Mouse (Mus musculus): Measurements from ENCODE around the gene Pak4. TPM values are rescaled to one million over a fixed set of nuclear protein-coding genes. Genes with fewer than 3 reads are reported as not detected.
A peak's percentile ranks its signal among the peaks of the same experiment; 100 is the strongest.
"Not testable (repeated sequence)": the region's sequence is repeated elsewhere in the genome, so short reads cannot be mapped to it uniquely, and the experiment has no call there.

The Pak4 gene
- polyA plus RNA-seq, 1 experiment from 2014 or later = 33.9 TPM

- H3K4me3 ChIP-seq (ENCODE audit: low read depth, low read length) = no peak overlapping the region
Observed at GRCm38 (mm10) chr7:28545891-28546210, 52.1 kb downstream of the Pak4 start.

GRCm38 (mm10) chr7:28545048-28545890 lies 52.7 kb downstream of the Pak4 start:
- H3K4me2 ChIP-seq (replicated peaks; ENCODE audit: low read depth) = no peak overlapping the region
- no peaks in the 10 kb centered on the region for H3K9me3 ChIP-seq (ENCODE audit: control insufficient read depth, low read length)
- H3K4me3 ChIP-seq (ENCODE audit: low read depth, low read length) = no peak overlapping the region
- H3K27ac ChIP-seq (replicated peaks) = 0 out of 2 replicates have a peak overlapping the region, but pooled peaks have one; percentile 49
- peak; percentile 80 for ATAC-seq (ENCODE audit: low FRiP score, low TSS enrichment)
- no peaks in the 10 kb centered on the region; the same call in 1 of the 2 replicates for H3K27me3 ChIP-seq (ENCODE audit: control insufficient read depth, insufficient read depth, low read length)
- no peak overlapping the region for H3K9ac ChIP-seq (ENCODE audit: low read length)
- no peaks in the 10 kb centered on the region for H3K36me3 ChIP-seq (ENCODE audit: control insufficient read depth, insufficient read depth, low read length)
- WGBS = 31% methylated on average over 14 of the region's 14 CpGs
- 0 out of 2 replicates have a peak, but pooled peaks cover 2% of the 10 kb centered on the region for H3K4me1 ChIP-seq (replicated peaks; ENCODE audit: control insufficient read depth, insufficient read depth)
- DNase-seq (ENCODE audit: low spot score) = peak; percentile 85
- TF ChIP-seq EP300 (optimal IDR thresholded peaks at IDR 0.05) (no peak), CTCF (IDR thresholded peaks at IDR 0.05; ENCODE audit: low read depth) (no peak)

More at GRCm38 (mm10) chr7:28545891-28546210, 52.1 kb downstream of the Pak4 start:
- TF ChIP-seq CTCF (IDR thresholded peaks at IDR 0.05; ENCODE audit: low read depth) = no peak
- no peak for TF ChIP-seq EP300 (optimal IDR thresholded peaks at IDR 0.05)
- WGBS = 51% methylated on average over 7 of the region's 7 CpGs
- Histone ChIP-seq H3K27ac (replicated peaks) (no peak overlapping the region; the same call in 1 of the 2 replicates), H3K9me3 (ENCODE audit: control insufficient read depth, low read length) (no peaks in the 10 kb centered on the region), H3K27me3 (ENCODE audit: control insufficient read depth, insufficient read depth, low read length) (no peaks in the 10 kb centered on the region; the same call in 1 of the 2 replicates), H3K9ac (ENCODE audit: low read length) (no peak overlapping the region), H3K4me1 (replicated peaks; ENCODE audit: control insufficient read depth, insufficient read depth) (0 out of 2 replicates have a peak, but pooled peaks cover 2% of the 10 kb centered on the region), H3K36me3 (ENCODE audit: control insufficient read depth, insufficient read depth, low read length) (no peaks in the 10 kb centered on the region), H3K4me2 (replicated peaks; ENCODE audit: low read depth) (no peak overlapping the region)
- ATAC-seq (ENCODE audit: low FRiP score, low TSS enrichment) (no peak), DNase-seq (ENCODE audit: low spot score) (no peak)

- H3K36me3 ChIP-seq (ENCODE audit: control insufficient read depth, insufficient read depth, low read length) = no peaks in the 10 kb centered on the region
- 0 out of 2 replicates have a peak overlapping the region, but pooled peaks have one; percentile 18 for H3K27ac ChIP-seq (replicated peaks)
- H3K4me2 ChIP-seq (replicated peaks; ENCODE audit: low read depth) = no peak overlapping the region; the same call in 1 of the 2 replicates
- H3K9me3 ChIP-seq (ENCODE audit: control insufficient read depth, low read length) = no peaks in the 10 kb centered on the region
- ATAC-seq (ENCODE audit: low FRiP score, low TSS enrichment) = peak; percentile 58
- peak; percentile 76 for DNase-seq (ENCODE audit: low spot score)
- H3K4me1 ChIP-seq (replicated peaks; ENCODE audit: control insufficient read depth, insufficient read depth) = 0 out of 2 replicates have a peak, but pooled peaks cover 2% of the 10 kb centered on the region
- H3K9ac ChIP-seq (ENCODE audit: low read length) = 0 out of 2 replicates have a peak overlapping the region, but pooled peaks have one; percentile 18
- H3K27me3 ChIP-seq (ENCODE audit: control insufficient read depth, insufficient read depth, low read length) = no peaks in the 10 kb centered on the region; the same call in 1 of the 2 replicates
- WGBS = 7% methylated on average over 25 of the region's 27 CpGs
- TF ChIP-seq CTCF (IDR thresholded peaks at IDR 0.05; ENCODE audit: low read depth) = no peak
- TF ChIP-seq EP300 (optimal IDR thresholded peaks at IDR 0.05) = no peak
- H3K4me3 ChIP-seq (ENCODE audit: low read depth, low read length) = no peak overlapping the region
Observed at GRCm38 (mm10) chr7:28544051-28544601, 53.9 kb downstream of the Pak4 start.

GRCm38 (mm10) chr7:28540526-28540925 lies 57.5 kb downstream of the Pak4 start, which contains the start of gene Sycn:
Sycn (plus strand) TSS chr7:28540885.
- H3K27ac ChIP-seq (replicated peaks) = no peak within 1 kb of the TSS
- H3K36me3 ChIP-seq (ENCODE audit: control insufficient read depth, insufficient read depth, low read length) = no peaks in the 10 kb centered on the region
- no peaks in the 10 kb centered on the region for H3K9me3 ChIP-seq (ENCODE audit: control insufficient read depth, low read length)
- ATAC-seq (ENCODE audit: low FRiP score, low TSS enrichment) (peak; percentile 45; the same call in 1 of the 2 replicates), DNase-seq (ENCODE audit: low spot score) (no peak)
- H3K4me3 ChIP-seq (ENCODE audit: low read depth, low read length) = no peak within 1 kb of the TSS
- TF ChIP-seq CTCF (IDR thresholded peaks at IDR 0.05; ENCODE audit: low read depth) = no peak
- no peak for TF ChIP-seq EP300 (optimal IDR thresholded peaks at IDR 0.05)
- WGBS = 45% methylated on average over 4 of the region's 4 CpGs
- no peak within 1 kb of the TSS for H3K4me2 ChIP-seq (replicated peaks; ENCODE audit: low read depth)
- no peak within 1 kb of the TSS for H3K9ac ChIP-seq (ENCODE audit: low read length)
- no peaks in the 10 kb centered on the region for H3K27me3 ChIP-seq (ENCODE audit: control insufficient read depth, insufficient read depth, low read length)
- H3K4me1 ChIP-seq (replicated peaks; ENCODE audit: control insufficient read depth, insufficient read depth) = no peaks in the 10 kb centered on the region

GRCm38 (mm10) chr7:28538886-28539285 lies 59.1 kb downstream of the Pak4 start:
- not testable (repeated sequence) for H3K9me3 ChIP-seq (ENCODE audit: control insufficient read depth, low read length); DNase-seq (ENCODE audit: low spot score); H3K27me3 ChIP-seq (ENCODE audit: control insufficient read depth, insufficient read depth, low read length); H3K4me1 ChIP-seq (replicated peaks; ENCODE audit: control insufficient read depth, insufficient read depth); H3K4me3 ChIP-seq (ENCODE audit: low read depth, low read length); ATAC-seq (ENCODE audit: low FRiP score, low TSS enrichment); H3K36me3 ChIP-seq (ENCODE audit: control insufficient read depth, insufficient read depth, low read length); H3K27ac ChIP-seq (replicated peaks); H3K9ac ChIP-seq (ENCODE audit: low read length); H3K4me2 ChIP-seq (replicated peaks; ENCODE audit: low read depth)
- 77% methylated on average over 6 of the region's 6 CpGs for WGBS

- no peak for DNase-seq (ENCODE audit: low spot score)
- Histone ChIP-seq H3K27ac (replicated peaks) (no peak overlapping the region), H3K4me3 (ENCODE audit: low read depth, low read length) (no peak overlapping the region), H3K9me3 (ENCODE audit: control insufficient read depth, low read length) (no peaks in the 10 kb centered on the region), H3K4me1 (replicated peaks; ENCODE audit: control insufficient read depth, insufficient read depth) (no peaks in the 10 kb centered on the region), H3K36me3 (ENCODE audit: control insufficient read depth, insufficient read depth, low read length) (no peaks in the 10 kb centered on the region), H3K4me2 (replicated peaks; ENCODE audit: low read depth) (no peak overlapping the region), H3K27me3 (ENCODE audit: control insufficient read depth, insufficient read depth, low read length) (no peaks in the 10 kb centered on the region), H3K9ac (ENCODE audit: low read length) (no peak overlapping the region)
- no peak for ATAC-seq (ENCODE audit: low FRiP score, low TSS enrichment)
- no peak for TF ChIP-seq CTCF (IDR thresholded peaks at IDR 0.05; ENCODE audit: low read depth)
- no peak for TF ChIP-seq EP300 (optimal IDR thresholded peaks at IDR 0.05)
- WGBS = 69% methylated on average over 8 of the region's 8 CpGs
Observed at GRCm38 (mm10) chr7:28532005-28532404, 66.0 kb downstream of the Pak4 start.

All from stomach, postnatal 0 days (tissue).